Mouse (Mus musculus) forebrain, embryonic 16.5 days (tissue): ENCODE results near the gene Slc5a2. TPM values are rescaled to one million over a fixed set of nuclear protein-coding genes. Genes with fewer than 3 reads are reported as not detected.

Experiments
- ATAC-seq: fragments of 200-750 bp; cut with Nextera tagmentation; 2 replicates; pipeline ENCODE4 v1.8.0; 2017; ENCODE audit warnings: mild to moderate bottlenecking, moderate library complexity
- H3K27ac ChIP-seq: fragments of 300-500 bp; sonication (generic); 2 replicates; pipeline ENCODE4 v1.5.1; 2014; ENCODE audit warnings: low read length, control low read depth
- H3K27me3 ChIP-seq: fragments of 300-500 bp; sonication (generic); replicated peaks from 2 replicates; pipeline ENCODE4 v1.6.1; 2014; ENCODE audit warnings: low read length; ENCODE audit not compliant: control insufficient read depth, insufficient read depth
- H3K36me3 ChIP-seq: fragments of 300-500 bp; sonication (generic); 2 replicates; pipeline ENCODE4 v1.6.1; 2014; ENCODE audit not compliant: control insufficient read depth, insufficient read depth
- H3K4me1 ChIP-seq: fragments of 300-500 bp; sonication (generic); replicated peaks from 2 replicates; pipeline ENCODE4 v1.6.1; 2014; ENCODE audit warnings: low read length; ENCODE audit not compliant: control insufficient read depth, insufficient read depth
- H3K4me2 ChIP-seq: fragments of 300-500 bp; sonication (generic); 2 replicates; pipeline ENCODE4 v1.6.1; 2014; ENCODE audit warnings: mild to moderate bottlenecking, low read length, control low read depth
- H3K4me3 ChIP-seq: fragments of 300-500 bp; sonication (generic); replicated peaks from 2 replicates; pipeline ENCODE4 v1.5.1; 2014; ENCODE audit warnings: mild to moderate bottlenecking, low read length, control low read depth
- H3K9ac ChIP-seq: fragments of 300-500 bp; sonication (generic); replicated peaks from 2 replicates; pipeline ENCODE4 v1.6.1; 2014; ENCODE audit warnings: low read depth, low read length, control low read depth
- H3K9me3 ChIP-seq: fragments of 300-500 bp; sonication (generic); 2 replicates; pipeline ENCODE4 v1.6.1; 2016; ENCODE audit warnings: low read length; ENCODE audit not compliant: control insufficient read depth
- WGBS: fragments of 180-500 bp; shearing (Covaris S2); extraction: QIAGEN DNeasy Blood & Tissue Kit; methylation state at CpG from one replicate; pipeline ENCODE4 v1.1.7; 2014; 5-methylcytosine and 5-hydroxymethylcytosine counted together
- polyA plus RNA-seq: library from polyadenylated mRNA; unstranded; fragments of >200 nt; fragmentation: Nextera tagmentation; extraction: Ambion mirVana; gene quantifications from 2 replicates; pipeline ENCODE4 v1.2.1, GENCODE M21; 2015

The Slc5a2 gene
- polyA plus RNA-seq, 1 experiment from 2014 or later, result not detected

DNA sequence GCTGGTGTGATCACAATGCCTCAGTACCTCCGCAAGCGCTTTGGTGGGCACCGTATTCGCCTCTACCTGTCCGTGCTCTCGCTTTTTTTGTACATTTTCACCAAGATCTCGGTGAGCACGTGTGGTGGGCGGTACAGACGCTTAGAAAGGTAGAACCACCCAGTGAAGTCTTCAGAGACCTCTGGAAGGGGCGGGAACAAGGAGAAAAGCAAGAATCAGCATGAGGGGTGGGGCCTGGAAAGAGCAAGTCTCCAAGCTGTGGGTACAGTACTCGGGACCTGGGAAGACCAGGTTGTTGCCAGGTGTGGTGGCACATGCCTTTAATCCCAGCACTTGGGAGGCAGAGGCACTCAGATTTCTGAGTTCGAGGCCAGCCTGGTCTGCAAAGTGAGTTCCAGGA, 1.9 kb downstream of the Slc5a2 start:
- WGBS, result 66% methylated on average over 13 of the region's 13 CpGs

DNA sequence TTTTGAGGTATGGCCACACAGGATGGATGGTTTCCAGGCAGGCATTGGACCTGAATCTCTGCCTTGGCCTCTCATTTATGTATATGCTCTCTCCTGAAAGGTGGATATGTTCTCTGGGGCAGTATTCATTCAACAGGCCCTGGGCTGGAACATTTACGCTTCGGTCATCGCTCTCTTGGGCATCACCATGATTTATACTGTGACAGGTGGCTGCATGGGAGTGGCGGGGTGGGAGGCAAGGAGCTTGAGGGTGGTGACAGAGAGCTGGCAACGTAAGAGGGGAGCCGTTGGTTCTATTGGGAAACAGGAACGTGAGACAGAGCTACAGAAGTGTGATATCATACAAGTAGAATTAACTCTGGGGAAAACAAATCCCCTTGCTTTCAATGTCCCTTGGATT, 2.4 kb downstream of the Slc5a2 start:
- no peak overlapping the region for H3K4me2 ChIP-seq
- H3K4me3 ChIP-seq, result no peak overlapping the region
- no peak overlapping the region for H3K9ac ChIP-seq
- H3K27me3 ChIP-seq, result no peaks in the 10 kb centered on the region
- no peak for ATAC-seq
- no peak overlapping the region for H3K27ac ChIP-seq
- no peaks in the 10 kb centered on the region for H3K36me3 ChIP-seq
- 89% methylated on average over 7 of the region's 7 CpGs for WGBS
- no peaks in the 10 kb centered on the region for H3K4me1 ChIP-seq
- H3K9me3 ChIP-seq, result no peaks in the 10 kb centered on the region

More for the DNA sequence above, 1.9 kb downstream of the Slc5a2 start:
- H3K36me3 ChIP-seq, result no peaks in the 10 kb centered on the region
- H3K4me3 ChIP-seq, result no peak overlapping the region
- no peaks in the 10 kb centered on the region for H3K27me3 ChIP-seq
- H3K9ac ChIP-seq, result no peak overlapping the region
- no peak for ATAC-seq
- H3K9me3 ChIP-seq, result no peaks in the 10 kb centered on the region
- no peak overlapping the region for H3K27ac ChIP-seq
- no peaks in the 10 kb centered on the region for H3K4me1 ChIP-seq
- H3K4me2 ChIP-seq, result no peak overlapping the region

DNA sequence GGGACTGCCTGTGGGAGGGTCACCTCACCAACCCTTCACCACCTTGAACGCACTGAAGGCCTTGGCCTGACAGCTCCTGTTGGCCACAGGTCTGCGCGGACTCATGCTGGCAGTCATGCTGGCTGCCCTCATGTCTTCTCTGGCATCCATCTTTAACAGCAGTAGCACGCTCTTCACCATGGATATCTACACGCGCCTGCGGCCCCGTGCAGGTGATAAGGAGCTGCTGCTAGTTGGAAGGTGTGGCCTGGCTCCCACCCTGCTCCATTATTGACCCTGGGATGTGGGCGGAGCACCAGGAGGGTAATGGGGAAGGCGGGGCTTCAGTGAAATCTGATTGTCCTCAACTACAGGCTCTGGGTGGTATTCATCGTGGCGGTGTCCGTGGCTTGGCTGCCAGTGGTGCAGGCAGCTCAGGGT, 5.0 kb downstream of the Slc5a2 start:
- Histone ChIP-seq H3K4me2 (no peak overlapping the region), H3K4me1 (no peaks in the 10 kb centered on the region), H3K27ac (no peak overlapping the region), H3K9me3 (no peaks in the 10 kb centered on the region), H3K4me3 (no peak overlapping the region), H3K9ac (no peak overlapping the region), H3K36me3 (no peaks in the 10 kb centered on the region), H3K27me3 (no peaks in the 10 kb centered on the region)
- no peak for ATAC-seq
- 65% methylated on average over 13 of the region's 13 CpGs for WGBS

DNA sequence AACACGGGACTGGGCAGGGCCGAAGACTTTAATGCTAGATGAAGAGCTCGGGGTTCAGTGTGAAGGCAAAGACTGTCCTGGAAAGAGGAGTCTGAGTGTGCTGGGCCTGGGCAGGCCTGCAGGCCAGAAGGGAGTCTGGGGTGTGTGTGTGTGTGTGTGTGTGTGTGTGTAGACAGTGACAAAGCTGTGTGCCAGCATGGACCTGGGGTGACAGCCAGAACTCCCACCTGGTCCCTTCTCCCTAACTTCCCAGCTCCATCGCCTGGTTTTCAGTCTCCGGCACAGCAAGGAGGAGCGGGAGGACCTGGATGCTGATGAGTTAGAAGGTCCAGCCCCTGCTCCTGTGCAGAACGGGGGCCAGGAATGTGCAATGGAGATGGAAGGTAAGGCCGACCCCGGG, 6.0 kb downstream of the Slc5a2 start:
- Histone ChIP-seq H3K4me1 (no peaks in the 10 kb centered on the region), H3K27me3 (no peaks in the 10 kb centered on the region), H3K9ac (no peak overlapping the region), H3K27ac (no peak overlapping the region), H3K4me2 (no peak overlapping the region), H3K9me3 (no peaks in the 10 kb centered on the region), H3K36me3 (peaks cover 5% of the 10 kb centered on the region), H3K4me3 (no peak overlapping the region)
- ATAC-seq, result no peak
- WGBS, result 94% methylated on average over 8 of the region's 9 CpGs

GRCm38 (mm10) chr7:128276051-128276450, 10.6 kb downstream of the Slc5a2 start:
- no peaks in the 10 kb centered on the region for H3K4me1 ChIP-seq
- H3K9ac ChIP-seq, result no peak overlapping the region
- H3K36me3 ChIP-seq, result peaks cover 7% of the 10 kb centered on the region
- H3K9me3 ChIP-seq, result no peaks in the 10 kb centered on the region
- no peaks in the 10 kb centered on the region for H3K27me3 ChIP-seq
- ATAC-seq, result no peak
- WGBS, result 93% methylated on average over 6 of the region's 6 CpGs
- H3K27ac ChIP-seq, result no peak overlapping the region
- H3K4me2 ChIP-seq, result no peak overlapping the region
- no peak overlapping the region for H3K4me3 ChIP-seq

DNA sequence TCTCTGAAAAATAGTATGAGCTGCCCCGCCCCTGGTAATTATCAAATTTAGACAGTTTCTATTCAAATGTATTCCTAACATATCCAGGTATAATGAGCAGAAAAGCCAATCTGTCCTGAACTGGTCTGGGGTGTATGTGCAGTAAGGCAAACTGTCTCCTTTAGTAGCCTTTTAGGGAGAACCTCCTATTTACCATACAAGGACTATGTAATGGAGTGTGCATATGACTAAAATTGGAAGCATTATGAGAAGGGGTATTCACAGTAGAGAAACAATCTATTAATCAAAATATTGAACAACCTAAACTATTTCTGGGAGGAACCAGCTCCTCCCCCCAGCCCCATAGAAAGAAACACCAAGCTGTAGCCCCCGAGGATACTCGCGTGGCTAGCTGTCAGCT, 14.3 kb downstream of the Slc5a2 start:
- Histone ChIP-seq H3K4me2 (no peak overlapping the region), H3K27me3 (no peaks in the 10 kb centered on the region), H3K36me3 (peaks cover 7% of the 10 kb centered on the region), H3K4me1 (no peaks in the 10 kb centered on the region), H3K9me3 (no peaks in the 10 kb centered on the region), H3K4me3 (no peak overlapping the region), H3K27ac (no peak overlapping the region), H3K9ac (no peak overlapping the region)
- no peak for ATAC-seq
- WGBS, result 93% methylated on average over 4 of the region's 4 CpGs

DNA sequence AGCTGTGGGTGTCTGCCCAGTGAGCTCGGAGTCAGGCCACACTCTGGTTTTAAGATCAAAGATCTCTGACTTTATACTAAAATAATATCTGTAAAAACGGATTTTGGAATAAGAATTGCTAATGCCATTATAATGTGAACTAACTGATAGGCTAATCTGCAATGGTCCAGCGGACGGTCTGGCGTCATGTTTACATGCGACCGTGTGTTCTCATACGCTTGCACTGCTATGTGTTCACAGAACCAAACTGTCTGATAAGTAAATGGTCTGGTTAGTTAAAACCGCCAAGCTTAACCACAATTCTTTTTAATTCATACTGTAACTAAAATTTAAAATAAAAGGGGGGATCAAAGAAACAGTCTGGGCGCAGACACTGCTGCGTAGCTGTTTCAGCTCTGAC, 16.3 kb downstream of the Slc5a2 start:
- H3K4me1 ChIP-seq, result no peaks in the 10 kb centered on the region
- H3K4me3 ChIP-seq, result no peak overlapping the region
- H3K36me3 ChIP-seq, result 0 out of 2 replicates have a peak, but pooled peaks cover 2% of the 10 kb centered on the region
- no peak overlapping the region for H3K9ac ChIP-seq
- no peaks in the 10 kb centered on the region for H3K27me3 ChIP-seq
- no peaks in the 10 kb centered on the region for H3K9me3 ChIP-seq
- 85% methylated on average over 11 of the region's 11 CpGs for WGBS
- no peak overlapping the region for H3K27ac ChIP-seq
- H3K4me2 ChIP-seq, result no peak overlapping the region
- ATAC-seq, result no peak

GRCm38 (mm10) chr7:128282532-128283244, 17.2 kb downstream of the Slc5a2 start:
- no peak overlapping the region for H3K9ac ChIP-seq
- 0 out of 2 replicates have a peak, but pooled peaks cover 2% of the 10 kb centered on the region for H3K36me3 ChIP-seq
- H3K27ac ChIP-seq, result no peak overlapping the region
- H3K27me3 ChIP-seq, result no peaks in the 10 kb centered on the region
- no peak overlapping the region for H3K4me3 ChIP-seq
- H3K4me1 ChIP-seq, result no peaks in the 10 kb centered on the region
- no peaks in the 10 kb centered on the region for H3K9me3 ChIP-seq
- H3K4me2 ChIP-seq, result no peak overlapping the region
- no peak for ATAC-seq
- WGBS, result 7% methylated on average over 7 of the region's 7 CpGs

- H3K27ac ChIP-seq, result no peak overlapping the region
- H3K4me2 ChIP-seq, result no peak overlapping the region
- H3K27me3 ChIP-seq, result no peaks in the 10 kb centered on the region
- no peak overlapping the region for H3K9ac ChIP-seq
- no peaks in the 10 kb centered on the region for H3K36me3 ChIP-seq
- no peaks in the 10 kb centered on the region for H3K4me1 ChIP-seq
- H3K4me3 ChIP-seq, result no peak overlapping the region
- 38% methylated on average over 5 of the region's 5 CpGs for WGBS
- no peaks in the 10 kb centered on the region for H3K9me3 ChIP-seq
- no peak for ATAC-seq
Measured at GRCm38 (mm10) chr7:128284047-128284446, 18.6 kb downstream of the Slc5a2 start.

GRCm38 (mm10) chr7:128285060-128285459, 19.6 kb downstream of the Slc5a2 start:
- no peak for ATAC-seq
- 91% methylated on average over 8 of the region's 8 CpGs for WGBS
- H3K27me3 ChIP-seq, result no peaks in the 10 kb centered on the region

More at GRCm38 (mm10) chr7:128285060-128285459, 19.6 kb downstream of the Slc5a2 start:
- Histone ChIP-seq H3K4me1 (no peaks in the 10 kb centered on the region), H3K9me3 (no peaks in the 10 kb centered on the region), H3K9ac (no peak overlapping the region), H3K36me3 (no peaks in the 10 kb centered on the region), H3K27ac (no peak overlapping the region), H3K4me2 (no peak overlapping the region), H3K4me3 (no peak overlapping the region)
